Mouse (Mus musculus): ENCODE data around the gene Gpr61. TPM values are rescaled to one million over a fixed set of nuclear protein-coding genes. Genes with fewer than 3 reads are reported as not detected.

The Gpr61 gene
- total RNA-seq, 2 experiments from 2014 or later: not detected

DNA sequence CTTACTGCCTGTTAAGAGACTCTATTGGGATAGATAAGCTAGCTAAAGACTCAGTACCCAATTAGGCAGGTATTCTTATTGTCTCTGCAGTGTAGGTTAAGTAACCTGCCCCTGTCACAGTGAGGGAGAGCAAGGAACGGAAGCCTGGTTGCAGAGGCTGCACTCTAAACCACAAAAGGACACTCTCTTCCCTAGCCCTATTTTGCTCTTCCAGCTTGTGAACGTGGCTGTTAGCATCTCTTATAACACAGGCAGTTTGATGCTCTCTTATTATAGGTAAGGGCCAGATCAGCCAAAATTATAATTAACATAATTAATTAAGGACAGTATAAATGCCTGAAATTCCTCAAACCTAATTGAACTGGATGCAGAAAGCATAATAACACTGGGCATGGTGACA, 25.8 kb upstream of the Gpr61 start:
- DNase-seq: no peak
- intact Hi-C loops (cut with DNase I): no loop called here

DNA sequence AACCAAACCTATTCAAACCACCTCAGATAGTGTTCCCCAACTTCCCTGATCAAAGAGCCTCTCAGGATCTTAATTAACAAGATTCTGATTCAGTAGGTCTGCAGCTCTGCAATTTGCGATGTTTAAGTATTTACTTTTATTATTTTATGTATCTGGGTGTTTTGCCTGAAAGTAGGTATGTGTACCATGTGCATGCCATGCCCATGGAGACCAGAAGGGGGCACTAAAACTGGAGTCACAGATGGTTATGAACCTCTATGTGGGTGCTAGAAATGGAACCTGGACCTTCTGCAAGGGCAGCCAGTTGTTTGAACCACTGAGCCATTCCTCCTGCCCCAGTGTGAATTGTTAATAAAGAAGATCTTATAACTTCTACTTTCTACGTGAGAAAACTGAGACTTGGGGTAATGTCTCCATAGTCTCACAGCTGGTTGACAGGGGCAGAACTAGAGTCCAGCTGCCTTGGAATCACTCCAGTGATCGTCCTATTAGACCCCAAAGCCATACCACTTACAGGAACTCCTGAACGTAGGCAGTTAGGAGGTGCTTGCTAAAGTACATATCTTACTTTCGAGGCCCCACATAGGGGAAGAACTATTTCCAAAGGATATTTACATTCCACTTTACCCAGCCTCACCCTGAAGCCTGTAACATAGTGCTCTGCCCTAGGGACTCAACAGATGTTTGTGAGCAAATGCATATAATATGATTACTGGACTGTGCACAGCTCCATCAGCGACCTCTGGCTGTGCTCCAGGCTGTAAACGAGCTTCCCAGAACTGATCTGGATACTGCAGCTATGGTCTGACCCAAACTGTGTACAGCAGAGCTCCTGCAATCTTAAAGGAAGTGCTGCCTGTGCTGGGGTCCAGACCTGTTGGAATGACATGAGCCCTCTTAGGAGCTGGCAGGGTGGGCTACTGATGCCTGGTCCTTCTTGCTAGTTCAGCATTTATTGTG, 24.4 kb upstream of the Gpr61 start:
- intact Hi-C loops (cut with DNase I): no loop called here
- DNase-seq: no peak

DNA sequence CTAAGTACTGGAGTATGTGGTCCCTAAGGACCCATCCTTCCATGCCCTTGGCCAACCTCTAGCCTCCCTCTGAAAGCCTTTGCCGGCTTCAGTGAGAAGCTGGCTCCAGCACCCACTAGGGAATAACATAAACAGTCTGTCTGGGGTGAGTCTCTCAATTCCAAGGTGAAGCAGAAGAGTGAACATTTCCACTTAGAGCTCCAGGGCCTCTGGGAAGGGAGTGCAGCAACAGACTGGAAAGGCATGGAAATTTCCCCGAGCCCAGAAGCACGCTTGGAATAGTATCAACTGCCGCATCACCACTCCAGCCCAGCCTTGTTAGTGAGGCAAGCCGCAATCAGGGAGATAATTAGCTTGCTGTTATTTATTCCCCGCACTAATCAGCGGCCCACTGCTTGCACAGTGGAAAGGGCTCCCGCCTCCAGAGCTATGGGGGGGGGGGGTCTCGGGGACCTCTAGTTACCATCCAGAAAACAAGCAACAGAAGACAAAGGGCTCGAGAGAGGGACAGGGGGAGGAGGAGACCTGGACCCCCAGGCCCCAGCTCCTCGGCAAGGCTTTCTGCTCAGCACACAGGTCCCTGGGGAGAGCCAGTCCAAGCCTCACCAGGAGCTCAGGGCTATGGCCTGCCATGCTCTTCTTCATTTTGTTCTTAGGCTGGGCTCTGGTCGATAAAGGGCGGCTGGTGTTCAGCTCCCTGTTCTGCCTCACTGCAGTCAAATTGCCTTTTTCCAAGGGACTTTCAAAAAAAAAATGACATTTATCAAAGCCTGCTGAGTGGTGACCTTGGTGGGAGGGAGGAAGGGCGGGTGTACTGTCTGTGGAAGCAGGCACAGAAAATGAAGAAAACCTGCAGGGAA, 20.2 kb upstream of the Gpr61 start:
- intact Hi-C loops (cut with DNase I): no loop called here

DNA sequence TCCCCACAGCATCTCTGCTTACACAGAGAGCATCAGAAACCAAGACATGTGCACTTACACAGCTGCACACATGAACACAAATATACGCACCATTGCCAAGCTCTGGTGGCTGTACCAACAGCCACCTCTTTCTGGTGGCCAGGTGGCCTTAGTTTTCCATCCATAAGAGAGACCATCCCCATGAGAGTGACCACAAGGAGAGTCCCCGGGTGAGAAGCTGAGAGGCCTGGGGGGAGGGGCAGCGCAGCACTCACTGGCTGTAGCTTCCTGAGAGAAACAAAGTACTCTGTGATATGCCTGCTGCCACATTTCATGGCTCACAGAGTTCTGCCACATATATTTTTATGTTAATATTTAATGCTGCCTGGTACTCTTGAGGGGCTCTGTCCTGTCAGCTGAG, 14.5 kb upstream of the Gpr61 start:
- no peak for DNase-seq
- intact Hi-C loops (cut with DNase I): loop anchor here (5.0 kb wide), 1 partner anchor 83 kb away; no protein-coding TSS in a partner anchor

More for the DNA sequence above, 20.2 kb upstream of the Gpr61 start:
- peak; percentile 39 to 51 for DNase-seq

DNA sequence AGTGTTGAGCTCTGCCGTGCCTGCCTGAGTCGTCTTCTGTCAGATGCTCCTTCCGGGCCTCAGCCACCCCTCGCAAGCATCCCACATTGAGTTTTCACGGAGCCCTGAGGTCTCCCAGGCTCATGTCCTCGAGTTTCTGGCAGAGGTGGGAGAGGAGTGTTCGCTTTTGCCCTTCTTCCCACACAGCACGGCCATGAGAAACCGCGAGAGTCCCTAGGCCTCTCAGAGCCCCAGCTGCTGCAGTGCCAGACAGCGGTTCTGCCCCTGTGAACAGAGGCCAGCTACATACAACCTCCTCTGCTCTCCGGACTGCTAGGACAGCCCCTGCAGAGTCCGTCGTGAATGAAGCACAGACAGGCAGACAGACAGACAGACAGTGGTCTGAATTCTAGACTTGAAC, 12.8 kb upstream of the Gpr61 start:
- intact Hi-C loops (cut with DNase I): loop anchor here (5.0 kb wide), 1 partner anchor 85 kb away; no protein-coding TSS in a partner anchor
- DNase-seq: no peak

DNA sequence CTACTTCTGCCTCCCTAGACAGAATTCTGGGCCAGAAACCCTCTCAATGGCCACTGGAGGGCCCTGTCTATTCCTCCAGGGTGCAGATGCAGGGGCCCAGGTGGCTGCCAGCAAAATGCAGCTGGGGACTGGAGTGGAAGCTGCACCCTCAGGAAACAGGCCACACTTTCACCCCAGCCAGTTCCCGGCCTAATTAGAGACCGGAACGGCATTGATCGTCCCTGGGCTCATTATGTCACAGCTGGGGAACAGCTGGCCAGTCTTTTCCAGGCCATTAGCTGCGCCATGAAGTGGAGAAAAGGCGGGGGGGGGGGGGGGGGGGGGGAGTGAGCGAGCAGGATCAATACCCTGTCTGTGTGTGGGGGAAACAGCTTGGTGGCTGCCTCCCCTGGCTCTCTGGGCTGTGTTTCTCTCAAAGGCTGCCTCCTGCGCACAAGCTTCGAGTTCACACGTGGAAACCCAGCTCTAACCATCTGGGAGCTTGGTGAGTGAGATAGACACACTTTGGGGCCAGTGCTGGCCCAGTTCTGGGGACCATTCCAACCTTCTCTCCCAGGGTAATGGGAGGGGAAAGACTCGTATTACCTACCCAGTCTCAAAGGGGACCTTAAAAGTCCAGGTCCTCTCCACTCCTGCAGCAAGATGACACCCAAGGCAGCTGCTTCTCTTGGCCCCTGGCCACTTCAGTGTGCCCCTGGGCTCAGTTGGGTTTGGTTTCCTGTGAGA, 12.0 kb upstream of the Gpr61 start:
- peak in 1 of 2 experiments; percentile 34 for DNase-seq
- intact Hi-C loops (cut with DNase I): loop anchor here (5.0 kb wide), 1 partner anchor 86 kb away; no protein-coding TSS in a partner anchor

DNA sequence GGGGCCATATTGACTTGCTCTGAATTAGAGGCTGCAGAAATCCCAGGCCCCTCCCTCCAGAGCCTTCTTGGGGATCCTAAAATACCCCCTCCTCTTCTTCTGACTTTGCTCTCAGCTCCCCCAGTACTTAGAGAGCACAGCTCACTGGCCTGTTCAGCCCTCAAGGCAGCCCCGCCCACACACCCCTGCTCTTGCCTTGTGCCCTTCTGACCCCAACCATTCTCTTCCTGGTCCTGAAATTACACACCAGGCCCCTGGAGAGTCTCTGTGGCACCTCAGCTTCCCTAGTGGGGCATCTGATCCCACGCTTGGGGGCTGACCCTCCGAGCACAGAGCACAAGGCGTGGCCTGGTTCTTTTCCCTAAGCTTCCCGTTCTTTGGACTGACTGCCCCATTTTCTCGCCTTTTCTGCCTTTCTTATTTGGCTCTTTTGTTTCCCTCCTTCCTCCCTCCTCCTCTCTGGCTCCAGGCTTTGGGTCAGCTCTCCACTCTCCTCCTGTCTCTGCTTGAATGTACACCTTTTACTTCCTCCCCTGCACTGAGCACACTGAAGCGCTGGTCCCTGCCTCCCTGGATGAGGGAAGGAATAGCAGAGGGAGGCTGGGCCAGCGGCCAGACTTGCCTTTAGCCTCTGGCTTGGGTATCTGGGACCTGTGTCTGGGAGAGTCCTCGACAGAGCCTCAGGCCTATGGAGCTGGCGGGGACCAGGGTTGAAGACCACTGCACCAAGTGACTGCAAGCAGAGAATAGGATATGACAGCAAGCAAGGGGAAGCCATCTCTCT, 11.0 kb upstream of the Gpr61 start:
- intact Hi-C loops (cut with DNase I): loop anchor here (2.0 to 5.0 kb wide), 2 partner anchors 87 to 223 kb away; no protein-coding TSS in a partner anchor
- DNase-seq: no peak

DNA sequence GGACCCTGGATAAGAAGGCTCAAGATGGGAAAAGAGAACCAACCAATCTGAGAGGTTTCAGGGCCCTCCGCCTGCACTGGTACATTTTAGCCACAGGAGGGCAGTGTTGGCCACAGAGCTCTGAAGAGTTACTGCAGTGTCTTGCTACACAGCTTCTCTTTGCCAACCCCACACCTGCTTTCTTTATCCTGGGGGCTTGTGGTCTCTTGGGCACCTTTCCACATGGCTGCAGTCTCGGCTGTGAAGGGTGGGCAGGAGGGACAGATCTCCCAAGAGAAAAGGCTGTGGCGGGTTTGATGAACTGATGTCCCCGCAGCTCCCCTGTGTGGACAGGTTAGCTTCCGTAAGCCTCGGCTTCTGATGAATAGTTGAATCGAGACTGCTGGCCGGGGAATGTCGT, 10.1 kb upstream of the Gpr61 start:
- peak; percentile 81 to 82 for DNase-seq
- intact Hi-C loops (cut with DNase I): loop anchor here (1.0 to 5.0 kb wide), 3 partner anchors 39 to 224 kb away; no protein-coding TSS in a partner anchor

DNA sequence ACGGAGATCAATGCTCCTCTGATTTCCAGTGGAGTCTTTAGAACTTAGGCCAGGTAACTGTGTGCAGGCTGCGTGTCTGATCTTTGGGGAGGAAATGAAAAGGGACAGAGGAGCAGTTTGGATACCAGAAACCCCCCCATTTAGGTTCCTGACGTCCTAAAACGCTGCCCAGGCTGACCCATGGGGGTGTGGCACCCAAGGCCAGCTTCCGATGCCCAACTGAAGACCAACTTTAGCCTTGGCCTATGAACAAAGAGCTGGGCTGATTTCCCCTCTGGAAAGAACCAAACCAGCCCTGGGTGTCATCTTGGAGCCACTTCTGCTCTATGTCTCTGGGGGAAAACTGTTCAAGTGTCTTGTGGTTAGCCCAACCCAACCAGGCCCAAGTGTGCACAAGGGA, 9.4 kb upstream of the Gpr61 start:
- no peak for DNase-seq
- intact Hi-C loops (cut with DNase I): loop anchor here (1.0 to 2.0 kb wide), 2 partner anchors 40 to 225 kb away; no protein-coding TSS in a partner anchor

DNA sequence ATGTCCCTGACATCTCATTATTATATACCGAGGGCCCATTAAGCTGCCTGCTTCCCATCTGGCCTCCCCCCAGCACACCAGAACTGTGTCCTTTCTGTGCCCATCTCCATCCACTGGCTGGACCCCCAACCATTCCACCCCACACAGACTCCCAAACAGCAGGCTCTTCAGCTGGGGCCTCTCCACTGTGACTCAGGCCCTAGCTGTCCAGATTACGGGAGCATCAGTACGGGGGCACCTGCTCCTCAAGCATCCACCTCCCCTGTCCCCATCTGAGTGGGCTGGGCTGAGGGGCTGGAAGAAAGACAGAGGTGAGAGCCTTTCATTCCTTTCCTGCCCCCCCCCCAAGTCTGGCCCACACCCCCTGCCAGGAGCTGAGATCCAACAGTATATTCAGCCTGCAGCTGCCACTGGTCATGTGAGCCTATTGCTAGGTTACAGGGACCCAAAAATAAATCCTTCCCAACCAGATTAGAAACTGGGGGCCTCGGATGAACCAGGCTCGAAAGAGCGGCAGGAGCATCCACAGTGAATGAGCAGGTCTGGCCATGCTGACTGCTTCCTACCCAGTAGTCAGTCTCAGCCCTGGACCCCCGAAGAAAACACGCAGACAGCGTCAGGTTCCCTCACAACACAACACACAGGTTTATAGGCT, 3.8 kb upstream of the Gpr61 start:
- intact Hi-C loops (cut with DNase I): no loop called here
- no peak for DNase-seq

DNA sequence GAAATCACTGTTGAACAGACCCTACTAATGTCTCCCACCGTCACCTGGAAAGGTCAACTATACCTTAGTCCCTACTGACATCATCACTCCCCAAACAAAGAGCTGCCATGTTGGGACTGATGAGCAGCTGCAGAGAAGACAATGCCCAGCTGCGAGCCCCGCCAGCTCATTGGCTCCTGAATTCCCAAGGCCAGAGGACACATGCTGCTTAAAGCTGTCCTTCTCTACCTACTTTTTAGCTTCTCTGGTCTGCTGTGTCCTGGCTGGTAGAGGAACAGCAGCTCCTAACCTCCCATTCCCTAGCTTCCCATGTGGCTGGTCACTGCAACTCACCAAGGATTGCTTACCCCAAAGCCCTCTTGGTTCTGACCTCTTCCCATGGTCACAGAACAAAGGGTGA, 2.4 kb downstream of the Gpr61 start:
- DNase-seq: no peak
- intact Hi-C loops (cut with DNase I): no loop called here

DNA sequence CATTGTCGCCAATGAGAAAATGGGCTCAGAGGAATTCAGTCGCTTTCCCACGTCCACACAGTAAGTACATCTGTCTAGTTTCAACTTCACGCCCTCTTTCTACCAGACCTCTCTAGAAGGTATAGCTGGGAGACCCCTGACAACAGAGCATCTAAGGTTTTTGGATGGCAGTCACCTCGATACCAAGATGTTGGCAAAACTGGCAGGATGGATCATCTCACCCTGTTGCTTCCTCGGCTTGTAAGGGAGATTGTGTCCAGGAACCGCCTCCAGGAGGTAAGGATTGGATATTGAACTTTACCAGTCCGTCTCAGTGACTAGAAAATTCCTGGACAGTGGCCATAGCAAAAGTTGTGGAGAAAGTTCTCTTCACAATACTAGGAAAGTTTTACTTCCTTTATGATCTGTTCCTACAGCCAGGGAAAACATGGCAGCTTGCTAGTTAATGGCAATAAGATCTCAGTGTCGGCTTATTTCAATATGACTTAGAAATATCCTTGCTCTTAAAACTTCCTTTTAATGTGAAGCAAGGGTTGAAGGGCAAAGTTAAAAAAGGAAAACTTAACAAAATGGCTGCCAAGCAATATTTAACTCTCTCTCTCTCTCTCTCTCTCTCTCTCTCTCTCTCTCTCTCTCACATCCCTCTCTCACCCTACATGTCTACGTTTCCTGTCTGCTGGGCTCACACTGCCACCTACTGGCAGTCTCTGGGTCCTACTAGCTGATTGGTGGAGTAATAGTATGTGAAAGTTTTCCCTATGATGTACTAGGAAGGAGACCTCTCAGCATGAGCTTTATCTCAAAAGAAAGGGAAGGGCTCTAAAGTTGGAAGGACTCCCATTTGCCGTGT, 7.1 kb downstream of the Gpr61 start:
- DNase-seq: peak; percentile 89 to 90
- intact Hi-C loops (cut with DNase I): loop anchor here (1.0 to 5.0 kb wide), 5 partner anchors 77 to 450 kb away; partner anchors contain the start of gene Ahcyl1

DNA sequence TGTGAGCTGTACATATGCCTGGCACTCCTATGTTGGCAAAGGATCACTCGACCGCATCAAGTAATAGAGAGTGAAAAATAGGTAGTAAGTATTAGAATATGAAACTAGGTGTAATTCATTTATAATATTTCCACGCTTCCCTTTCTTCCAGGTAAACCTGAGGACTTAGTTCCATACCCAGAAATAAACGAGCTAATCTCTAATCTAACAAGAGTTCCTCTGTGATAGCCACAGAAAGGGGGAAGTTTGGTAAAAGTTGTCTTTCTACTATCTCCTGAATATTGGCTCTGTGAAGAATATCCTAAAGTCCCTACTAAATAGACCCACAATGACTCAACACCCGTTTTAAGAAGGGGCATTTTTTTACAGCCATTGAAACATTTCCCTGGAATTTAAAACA, 8.0 kb downstream of the Gpr61 start:
- intact Hi-C loops (cut with DNase I): loop anchor here (2.0 to 5.0 kb wide), 3 partner anchors 209 to 449 kb away; partner anchors contain the start of gene Ahcyl1
- DNase-seq: no peak

DNA sequence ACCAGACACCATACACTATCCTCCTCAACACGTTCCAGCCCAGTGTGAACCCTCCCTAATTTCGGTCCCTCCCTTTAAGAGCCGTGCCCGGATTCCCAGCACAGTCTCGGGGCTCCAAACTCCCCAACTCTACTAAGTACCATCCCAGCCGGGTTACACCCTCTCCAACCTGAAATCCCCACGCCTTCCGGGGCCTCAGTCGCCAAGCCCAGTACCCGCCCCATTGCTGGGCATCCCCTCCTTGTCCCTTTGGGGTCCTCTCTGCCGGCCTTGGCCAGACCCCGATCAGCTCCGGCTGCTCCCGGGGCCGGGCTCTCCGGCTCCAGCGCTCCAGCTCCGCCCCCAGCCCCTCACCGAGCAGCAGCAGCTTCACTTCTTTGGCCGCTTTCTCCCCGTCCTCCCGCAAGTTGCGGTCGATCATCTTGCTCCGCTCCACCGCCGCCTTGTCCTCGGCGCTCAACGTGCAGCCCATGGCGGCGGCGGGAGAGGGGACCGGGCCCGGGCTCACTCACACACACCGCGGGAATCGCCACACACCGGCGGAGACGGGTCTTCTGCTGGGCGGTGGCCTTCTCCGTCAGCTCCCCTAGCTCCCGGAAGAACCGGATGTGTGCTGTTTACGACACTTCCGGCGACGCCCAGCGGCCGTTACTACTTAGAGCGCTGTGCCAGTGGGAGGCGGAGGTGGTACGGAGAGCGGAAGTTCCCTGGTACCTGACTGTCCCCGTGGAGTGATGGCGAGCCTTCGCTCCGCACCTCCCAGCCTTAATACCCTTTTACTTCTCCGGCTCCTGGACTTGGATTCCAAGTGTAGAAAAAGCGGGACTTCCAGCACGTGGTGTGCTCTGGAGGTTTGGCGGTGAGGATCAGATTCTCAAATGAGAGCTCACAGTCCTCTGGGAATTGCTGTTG, 8.9 kb downstream of the Gpr61 start, which contains the start of gene Gnai3:
Gnai3 (minus strand) TSS at position 613 of the 912 bp plus-strand sequence.
- intact Hi-C loops (cut with DNase I): loop anchor here (2.0 to 5.0 kb wide), 4 partner anchors 59 to 448 kb away; partner anchors contain the start of genes Ahcyl1 and Ampd2
- DNase-seq: peak; percentile 90

DNA sequence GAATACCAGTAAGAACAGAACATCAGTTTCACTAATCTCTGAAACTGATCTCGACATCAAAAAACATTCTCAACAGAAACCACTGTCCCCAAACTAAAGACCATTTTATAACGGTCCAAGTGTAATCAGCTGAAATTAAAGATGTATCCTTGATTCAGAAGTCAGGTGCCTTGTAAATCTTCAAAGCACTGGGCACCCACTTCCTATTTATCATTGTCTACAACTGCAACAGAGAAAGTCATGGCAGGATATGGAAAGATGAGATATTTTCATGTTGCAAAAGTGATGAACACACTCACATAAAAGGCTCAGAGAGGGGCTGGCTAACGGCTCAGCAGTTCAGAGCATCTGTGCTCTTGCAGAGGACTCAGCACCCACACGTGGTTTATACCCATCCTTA, 13.9 kb downstream of the Gpr61 start:
- no peak for DNase-seq
- intact Hi-C loops (cut with DNase I): no loop called here

DNA sequence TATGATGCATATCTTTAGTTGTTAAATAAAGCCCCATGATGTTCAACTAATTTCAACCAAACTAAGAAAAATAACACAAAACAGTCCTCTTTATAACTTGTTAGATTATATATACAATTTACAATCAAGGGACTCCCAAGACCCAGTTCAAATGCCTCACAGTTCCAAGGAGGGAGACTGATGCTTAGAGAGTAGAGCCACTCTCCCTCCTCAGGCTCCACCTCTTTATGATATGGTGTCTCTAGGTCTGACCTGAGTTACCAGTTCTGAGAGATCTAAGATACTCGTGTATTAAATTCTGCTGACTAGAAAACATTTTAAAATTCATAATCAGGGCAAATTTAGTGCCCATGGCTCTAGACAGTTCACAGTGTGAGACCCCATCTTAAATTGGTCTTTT, 15.6 kb downstream of the Gpr61 start:
- no peak for DNase-seq
- intact Hi-C loops (cut with DNase I): no loop called here

DNA sequence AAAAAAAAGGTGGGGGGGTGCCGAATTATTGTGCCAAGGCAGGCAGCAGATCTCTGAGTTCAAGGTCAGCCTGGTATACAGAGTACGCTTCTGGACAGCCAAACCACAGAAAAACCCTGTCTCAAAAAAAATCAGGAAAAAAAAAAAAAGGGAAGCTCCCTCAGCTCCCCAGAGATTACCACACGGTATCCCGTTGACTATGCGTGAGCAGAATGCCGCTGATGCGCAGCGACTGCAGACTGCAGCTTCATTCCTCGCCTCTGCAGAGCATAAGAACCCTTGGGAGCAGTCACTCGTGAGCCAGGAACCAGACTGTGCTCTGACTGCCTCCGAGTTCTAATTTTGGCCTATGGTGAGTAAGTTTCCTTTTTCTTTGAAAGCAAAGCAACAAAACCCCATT, 20.0 kb downstream of the Gpr61 start:
- intact Hi-C loops (cut with DNase I): no loop called here
- no peak for DNase-seq
